Mouse (Mus musculus) ES-E14 (cell line): ENCODE data around the gene Ciart. TPM values are rescaled to one million over a fixed set of nuclear protein-coding genes. Genes with fewer than 3 reads are reported as not detected.

Experiments used
- DNase-seq: peaks from one replicate; pipeline ENCODE4 v3.0.0-alpha.2; 2013; ENCODE audit warnings: low read depth, low spot score
- H3K27ac ChIP-seq: 2 replicates; pipeline ENCODE4 v1.5.1; 2012; ENCODE audit warnings: low read depth, mild to moderate bottlenecking, low read length, moderate library complexity, mixed read lengths; ENCODE audit not compliant: poor library complexity, insufficient read depth, severe bottlenecking
- H3K36me3 ChIP-seq: 2 replicates; pipeline ENCODE4 v1.6.1; 2012; ENCODE audit warnings: mild to moderate bottlenecking, low read length, moderate library complexity, mixed read lengths; ENCODE audit not compliant: control insufficient read depth, poor library complexity, insufficient read depth, severe bottlenecking
- H3K4me1 ChIP-seq, 2 experiments: fragments of 150-350 bp in 1 of 2; sonication (generic) in 1 of 2; 2 replicates each; pipeline ENCODE4 v1.6.1; 2012; ENCODE audit warnings: low read length in 2 of 2, mild to moderate bottlenecking in 1 of 2, mixed read lengths in 1 of 2; ENCODE audit not compliant: control insufficient read depth in 2 of 2, insufficient read depth in 2 of 2, poor library complexity in 1 of 2
- H3K4me3 ChIP-seq, 2 experiments: fragments of 150-350 bp in 1 of 2; sonication (generic) in 1 of 2; 2 replicates each; pipeline ENCODE4 v1.5.1; 2012; ENCODE audit warnings: low read length in 2 of 2, low read depth in 1 of 2, mild to moderate bottlenecking in 1 of 2, mixed read lengths in 1 of 2; ENCODE audit not compliant: insufficient read depth in 1 of 2, poor library complexity in 1 of 2, severe bottlenecking in 1 of 2
- H3K9ac ChIP-seq: 2 replicates; pipeline ENCODE4 v1.6.1; 2012; ENCODE audit warnings: low read depth, mild to moderate bottlenecking, low read length, mixed read lengths; ENCODE audit not compliant: poor library complexity, insufficient read depth, severe bottlenecking
- H3K9me3 ChIP-seq: fragments of 150-350 bp; sonication (generic); 2 replicates; pipeline ENCODE4 v1.6.1; 2012; ENCODE audit warnings: low read depth, mild to moderate bottlenecking, low read length; ENCODE audit not compliant: control insufficient read depth, insufficient read depth
- CHD2 ChIP-seq: IDR thresholded peaks from 2 replicates; pipeline ENCODE4 v1.6.1; 2014; ENCODE audit warnings: mild to moderate bottlenecking, low read depth, low read length, inconsistent platforms
- HCFC1 ChIP-seq: IDR thresholded peaks from 2 replicates; pipeline ENCODE4 v1.6.1; 2012; ENCODE audit warnings: low read length, inconsistent platforms, borderline replicate concordance; ENCODE audit not compliant: insufficient read depth
- MAFK ChIP-seq: IDR thresholded peaks from 2 replicates; pipeline ENCODE4 v1.6.1; 2014; ENCODE audit warnings: mild to moderate bottlenecking, low read depth, low read length, inconsistent platforms; ENCODE audit not compliant: insufficient read depth
- ZC3H11A ChIP-seq: IDR thresholded peaks from 2 replicates; pipeline ENCODE4 v1.6.1; 2012; ENCODE audit warnings: low read depth, mild to moderate bottlenecking, inconsistent platforms, low read length, borderline replicate concordance
- ZNF384 ChIP-seq: IDR thresholded peaks from 2 replicates; pipeline ENCODE4 v1.6.1; 2012; ENCODE audit warnings: low read depth, low read length, inconsistent platforms
- in situ Hi-C, 2 experiments: fragments of 600-800 bp; cut with MboI; formaldehyde crosslinking; loops; one replicate each; pipeline ENCODE4 v1.15.1; 2025; ENCODE audit warnings: low sequenced_read_pairs in 2 of 2, inconsistent platforms in 1 of 2; ENCODE audit not compliant: unreplicated experiment in 2 of 2
- total RNA-seq: library from RNA; depleted of rRNA; stranded (reverse); fragments of 300-350 nt; gene quantifications from 2 replicates; pipeline ENCODE4 v1.2.3, GENCODE M21; 2012; rRNA removed

Ciart gene
- total RNA-seq, 1 experiment: 8.6 TPM

GRCm38 (mm10) chr3:95842503-95843214, 39.4 kb downstream of the Ciart start:
- DNase-seq: no peak
- TF ChIP-seq CHD2 (no peak), ZNF384 (no peak), MAFK (no peak), ZC3H11A (no peak), HCFC1 (no peak)
- no peak overlapping the region for H3K27ac ChIP-seq
- H3K4me3 ChIP-seq: no peak overlapping the region
- no peaks in the 10 kb centered on the region for H3K4me1 ChIP-seq
- H3K36me3 ChIP-seq: peaks cover 35% of the 10 kb centered on the region
- no peaks in the 10 kb centered on the region for H3K9me3 ChIP-seq
- in situ Hi-C loops: loop anchor here (25.0 kb wide), 1 partner anchor 505 kb away; no protein-coding TSS in a partner anchor
- no peak overlapping the region for H3K9ac ChIP-seq

- no peak for DNase-seq
- Histone ChIP-seq H3K9ac (no peak overlapping the region), H3K4me1 (no peaks in the 10 kb centered on the region), H3K4me3 (no peak overlapping the region), H3K36me3 (peaks cover 31% of the 10 kb centered on the region), H3K9me3 (no peaks in the 10 kb centered on the region), H3K27ac (no peak overlapping the region)
- in situ Hi-C loops: loop anchor here (25.0 kb wide), 1 partner anchor 502 kb away; no protein-coding TSS in a partner anchor
- TF ChIP-seq ZC3H11A (no peak), CHD2 (no peak), MAFK (no peak), ZNF384 (no peak), HCFC1 (no peak)
Observed at GRCm38 (mm10) chr3:95839250-95839649, 42.8 kb downstream of the Ciart start.

GRCm38 (mm10) chr3:95829053-95829452, 53.0 kb downstream of the Ciart start:
- DNase-seq: no peak
- H3K4me3 ChIP-seq: no peak overlapping the region
- in situ Hi-C loops: loop anchor here (25.0 kb wide), 1 partner anchor 492 kb away; no protein-coding TSS in a partner anchor
- H3K9ac ChIP-seq: no peak overlapping the region
- TF ChIP-seq MAFK: no peak
- no peak for TF ChIP-seq CHD2
- TF ChIP-seq HCFC1: no peak
- TF ChIP-seq ZC3H11A: no peak
- no peak for TF ChIP-seq ZNF384
- H3K4me1 ChIP-seq: no peaks in the 10 kb centered on the region
- H3K9me3 ChIP-seq: no peaks in the 10 kb centered on the region
- H3K36me3 ChIP-seq: peaks cover 33% of the 10 kb centered on the region
- H3K27ac ChIP-seq: no peak overlapping the region

Other genes starting within 250 kb of the Ciart start
- 207 and 253 TPM in 2 replicates for gene Mcl1, start 223.5 kb downstream of the Ciart start, total RNA-seq
- 1.9 and 5.0 TPM in 2 replicates for gene Adamtsl4, start 194.3 kb downstream of the Ciart start, total RNA-seq
- gene Ecm1, start 142.7 kb downstream of the Ciart start, total RNA-seq: 4.1 and 13.4 TPM in 2 replicates
- 85.9 and 132 TPM in 2 replicates for gene Tars2, start 122.0 kb downstream of the Ciart start, total RNA-seq
- gene Rprd2, start 63.4 kb downstream of the Ciart start, total RNA-seq: 14.9 and 16.2 TPM in 2 replicates
- gene Prpf3, start 26.4 kb downstream of the Ciart start, total RNA-seq: 48.6 and 50.5 TPM in 2 replicates
- 198 and 224 TPM in 2 replicates for gene Mrps21, start 10.7 kb downstream of the Ciart start, total RNA-seq
- gene BC028528, start 9.8 kb upstream of the Ciart start, total RNA-seq: 6.4 and 9.5 TPM in 2 replicates
- 70.9 and 85.9 TPM in 2 replicates for gene Aph1a, start 11.7 kb upstream of the Ciart start, total RNA-seq
- 2.5 and 4.0 TPM in 2 replicates for gene Car14, start 22.4 kb upstream of the Ciart start, total RNA-seq
- gene Anp32e, start 47.0 kb upstream of the Ciart start, total RNA-seq: 40.9 and 50.8 TPM in 2 replicates
- 12.0 and 19.6 TPM in 2 replicates for gene Plekho1, start 113.8 kb upstream of the Ciart start, total RNA-seq
- 9.9 and 11.9 TPM in 2 replicates for gene Vps45, start 176.2 kb upstream of the Ciart start, total RNA-seq
- 17.6 and 23.2 TPM in 2 replicates for gene Otud7b, start 222.3 kb upstream of the Ciart start, total RNA-seq